Mouse (Mus musculus) hindbrain, embryonic 10.5 days (tissue): ENCODE measurements at regions not wholly inside any gene's neighbourhood (a gene's known extent, or its start where the extent isn't known, plus 50 kb on each side); places are given as distances from the start of the nearest gene placed in this dataset.

Experiments used
- DNase-seq: peaks from one replicate; pipeline ENCODE4 v3.0.0-alpha.2; 2017; ENCODE audit warnings: low spot score
- H3K27ac ChIP-seq: fragments of 300-500 bp; sonication (generic); 2 replicates; pipeline ENCODE4 v1.5.1; 2016; ENCODE audit warnings: mild to moderate bottlenecking, moderate library complexity
- H3K27me3 ChIP-seq: fragments of 300-500 bp; sonication (generic); 2 replicates; pipeline ENCODE4 v1.6.1; 2016; ENCODE audit warnings: mild to moderate bottlenecking; ENCODE audit not compliant: poor library complexity, insufficient read depth, severe bottlenecking
- H3K36me3 ChIP-seq: fragments of 300-500 bp; sonication (generic); 2 replicates; pipeline ENCODE4 v1.6.1; 2016; ENCODE audit warnings: mild to moderate bottlenecking, moderate library complexity
- H3K4me1 ChIP-seq: fragments of 300-500 bp; sonication (generic); replicated peaks from 2 replicates; pipeline ENCODE4 v1.6.1; 2016; ENCODE audit warnings: mild to moderate bottlenecking
- H3K4me3 ChIP-seq: fragments of 300-500 bp; sonication (generic); 2 replicates; pipeline ENCODE4 v1.5.1; 2016; ENCODE audit warnings: mild to moderate bottlenecking, moderate library complexity
- H3K9me3 ChIP-seq: fragments of 300-500 bp; sonication (generic); 2 replicates; pipeline ENCODE4 v1.6.1; 2016; ENCODE audit warnings: mild to moderate bottlenecking, moderate library complexity
- WGBS: fragments of 180-500 bp; shearing (Covaris S2); methylation state at CpG from one replicate; pipeline ENCODE4 v1.1.7; 2016; 5-methylcytosine and 5-hydroxymethylcytosine counted together

DNA sequence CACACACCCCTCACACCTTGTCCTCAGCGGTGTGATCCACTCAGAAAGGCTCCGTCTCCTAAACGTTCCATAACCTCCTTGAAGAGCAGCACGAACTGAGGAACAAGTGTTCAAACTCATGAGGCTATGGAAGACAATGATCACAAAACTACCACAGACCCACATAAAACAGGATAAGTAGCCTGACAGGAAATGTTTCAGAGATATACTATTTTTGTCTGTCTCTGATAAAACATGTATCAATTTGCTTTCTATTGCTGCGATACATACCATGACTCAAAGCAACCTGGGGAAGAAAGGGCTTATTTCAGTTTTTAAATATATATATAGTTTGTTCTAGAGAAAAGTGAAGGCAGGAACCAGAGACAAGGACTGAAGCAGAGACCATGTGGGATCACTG lies 3371.7 kb upstream of the Gm7489 start:
- no peaks in the 10 kb centered on the region for H3K36me3 ChIP-seq
- DNase-seq, result no peak
- H3K27ac ChIP-seq, result no peak overlapping the region
- H3K4me1 ChIP-seq, result no peaks in the 10 kb centered on the region
- H3K9me3 ChIP-seq, result no peaks in the 10 kb centered on the region
- 85% methylated on average over 5 of the region's 5 CpGs for WGBS
- no peak overlapping the region for H3K4me3 ChIP-seq
- no peaks in the 10 kb centered on the region for H3K27me3 ChIP-seq

DNA sequence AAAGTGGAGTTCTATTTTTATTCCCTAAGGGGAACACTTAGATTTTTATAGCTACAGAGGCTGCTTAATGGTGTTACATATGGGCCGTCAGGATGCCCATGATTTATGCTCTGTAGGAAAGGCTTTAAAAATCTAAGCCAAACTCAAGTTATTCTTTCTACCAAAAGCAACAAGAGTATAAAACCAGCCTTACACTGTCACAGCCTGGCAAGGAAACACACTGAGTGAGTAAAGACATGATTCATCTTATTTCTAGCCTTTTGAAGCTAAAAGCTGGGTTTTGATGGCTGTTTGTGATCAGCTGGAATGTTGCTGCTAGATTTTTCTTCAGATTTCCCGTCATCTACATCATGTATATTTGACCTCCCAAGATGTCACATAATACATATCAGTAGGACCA lies 3359.9 kb upstream of the Gm7489 start:
- H3K4me1 ChIP-seq, result no peaks in the 10 kb centered on the region
- H3K36me3 ChIP-seq, result no peaks in the 10 kb centered on the region
- no peak for DNase-seq
- no peak overlapping the region for H3K27ac ChIP-seq
- WGBS, result 82% methylated on average over 2 of the region's 2 CpGs
- no peaks in the 10 kb centered on the region for H3K27me3 ChIP-seq
- H3K9me3 ChIP-seq, result no peaks in the 10 kb centered on the region
- H3K4me3 ChIP-seq, result no peak overlapping the region

DNA sequence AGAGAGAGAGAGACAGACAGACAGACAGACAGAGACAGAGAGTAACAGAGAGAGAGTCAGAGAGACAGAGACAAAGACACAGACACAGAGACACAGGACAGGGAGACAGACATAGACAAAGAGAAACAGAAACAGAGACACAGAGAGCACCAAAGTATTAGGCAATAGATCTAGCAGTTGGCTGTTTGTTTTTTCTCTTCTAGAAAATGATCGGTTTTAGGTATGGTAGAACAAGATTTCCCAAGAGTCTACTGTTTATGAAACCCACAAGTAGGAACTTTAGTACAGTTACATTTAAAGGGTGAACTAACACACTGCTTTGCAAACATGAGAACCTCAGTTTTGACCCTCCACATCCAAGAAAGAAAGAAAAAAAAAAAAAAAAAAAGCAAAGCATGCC lies 3350.2 kb upstream of the Gm7489 start:
- H3K4me1 ChIP-seq, result no peaks in the 10 kb centered on the region
- WGBS, result 95% methylated on average over 1 of the region's 1 CpGs
- H3K4me3 ChIP-seq, result no peak overlapping the region
- H3K27ac ChIP-seq, result no peak overlapping the region
- no peak for DNase-seq
- H3K9me3 ChIP-seq, result no peaks in the 10 kb centered on the region
- H3K36me3 ChIP-seq, result no peaks in the 10 kb centered on the region
- no peaks in the 10 kb centered on the region for H3K27me3 ChIP-seq

DNA sequence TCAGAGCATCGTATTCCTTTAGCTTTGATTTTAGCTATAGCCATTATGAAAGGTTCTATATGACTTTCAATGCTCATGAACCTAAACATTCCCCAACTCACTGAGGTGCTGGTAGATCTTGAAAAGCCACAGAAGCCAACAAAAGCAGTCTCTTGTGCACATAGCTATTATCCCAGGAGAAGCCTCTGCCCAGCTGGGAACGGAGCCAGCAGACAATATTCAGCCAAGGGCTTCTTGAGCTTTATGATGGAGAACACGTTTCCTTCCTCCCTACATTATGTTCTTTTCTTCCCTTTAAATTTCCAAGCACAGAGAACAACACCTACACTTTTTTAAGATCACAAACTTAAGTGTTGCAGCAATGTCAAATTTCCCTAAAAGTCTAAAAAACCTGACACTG lies 3321.1 kb upstream of the Gm7489 start:
- no peak overlapping the region for H3K27ac ChIP-seq
- DNase-seq, result no peak
- no peaks in the 10 kb centered on the region for H3K9me3 ChIP-seq
- H3K4me1 ChIP-seq, result no peaks in the 10 kb centered on the region
- no peaks in the 10 kb centered on the region for H3K36me3 ChIP-seq
- WGBS, result 88% methylated on average over 3 of the region's 3 CpGs
- no peaks in the 10 kb centered on the region for H3K27me3 ChIP-seq
- H3K4me3 ChIP-seq, result no peak overlapping the region

DNA sequence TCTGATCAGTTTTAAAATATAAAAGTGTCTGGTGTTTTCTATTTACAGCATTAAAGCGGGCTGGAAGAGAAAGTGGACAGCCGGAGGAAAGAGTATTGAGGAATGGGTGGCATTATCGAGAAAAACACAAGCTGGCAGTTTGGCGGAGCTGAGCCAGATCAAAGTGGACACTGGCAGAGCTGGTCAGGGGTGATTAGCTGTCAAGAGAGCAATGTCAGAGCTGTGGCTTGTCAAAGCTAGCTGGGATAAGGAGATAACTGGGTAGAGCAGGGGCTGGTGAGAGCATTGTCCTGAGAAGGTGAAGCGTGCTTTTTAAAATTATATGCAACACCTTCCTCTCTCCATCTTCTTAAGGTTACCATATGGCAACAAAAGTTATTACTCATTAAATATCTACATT lies 3303.9 kb upstream of the Gm7489 start:
- DNase-seq, result no peak
- Histone ChIP-seq H3K9me3 (0 out of 2 replicates have a peak, but pooled peaks cover 2% of the 10 kb centered on the region), H3K27me3 (no peaks in the 10 kb centered on the region), H3K4me3 (no peak overlapping the region), H3K27ac (no peak overlapping the region), H3K4me1 (no peaks in the 10 kb centered on the region), H3K36me3 (no peaks in the 10 kb centered on the region)
- 89% methylated on average over 5 of the region's 5 CpGs for WGBS

DNA sequence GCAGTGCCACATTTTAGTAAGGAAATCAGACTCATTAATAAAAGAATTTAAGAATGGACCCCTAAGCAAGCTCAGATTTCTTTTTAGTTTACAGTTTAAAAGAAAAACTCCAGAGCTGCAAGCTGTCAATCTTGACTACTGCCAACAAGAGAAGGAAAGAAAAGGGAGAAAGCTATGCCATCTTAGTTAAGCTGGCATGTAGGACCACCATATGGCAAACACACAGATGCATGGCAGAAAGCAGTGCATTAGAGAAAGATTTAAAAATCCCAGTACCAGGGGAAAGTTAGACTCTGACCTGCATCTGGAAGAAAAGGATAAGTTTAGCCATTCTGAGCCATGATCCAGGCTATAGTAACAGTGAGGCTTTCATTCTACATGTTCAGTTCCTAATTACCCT lies 3300.8 kb upstream of the Gm7489 start:
- DNase-seq, result no peak
- 0 out of 2 replicates have a peak, but pooled peaks cover 2% of the 10 kb centered on the region for H3K9me3 ChIP-seq
- H3K4me1 ChIP-seq, result no peaks in the 10 kb centered on the region
- no peaks in the 10 kb centered on the region for H3K27me3 ChIP-seq
- H3K4me3 ChIP-seq, result no peak overlapping the region
- no peaks in the 10 kb centered on the region for H3K36me3 ChIP-seq
- H3K27ac ChIP-seq, result no peak overlapping the region

DNA sequence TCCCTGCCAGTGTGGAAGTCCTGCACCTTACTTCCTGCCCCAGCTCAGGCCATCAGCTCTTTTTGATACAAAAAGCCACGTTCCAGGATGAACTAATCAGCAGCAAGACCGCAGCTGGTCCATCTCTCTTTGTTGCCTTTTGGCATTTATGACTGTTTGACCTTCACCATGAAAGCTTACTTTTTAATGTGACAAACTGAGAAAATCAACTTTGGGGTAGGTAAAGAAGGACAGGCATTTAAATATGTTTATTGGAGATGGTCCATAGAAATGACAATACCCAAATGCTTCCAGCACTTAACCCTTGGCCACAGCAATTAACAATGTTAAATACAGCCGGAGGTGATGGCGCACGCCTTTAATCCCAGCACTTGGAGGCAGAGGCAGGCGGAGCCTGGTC lies 3299.2 kb upstream of the Gm7489 start:
- no peak overlapping the region for H3K4me3 ChIP-seq
- no peak overlapping the region for H3K27ac ChIP-seq
- 0 out of 2 replicates have a peak, but pooled peaks cover 2% of the 10 kb centered on the region for H3K9me3 ChIP-seq
- H3K4me1 ChIP-seq, result no peaks in the 10 kb centered on the region
- WGBS, result 86% methylated on average over 6 of the region's 6 CpGs
- H3K27me3 ChIP-seq, result no peaks in the 10 kb centered on the region
- no peak for DNase-seq
- no peaks in the 10 kb centered on the region for H3K36me3 ChIP-seq
